Mouse (Mus musculus): ENCODE results near the gene Spred3. TPM values are rescaled to one million over a fixed set of nuclear protein-coding genes. Genes with fewer than 3 reads are reported as not detected.
"Not testable (repeated sequence)": the region's sequence is repeated elsewhere in the genome, so short reads cannot be mapped to it uniquely, and the experiment has no call there.

The Spred3 gene
- total RNA-seq (2014; rRNA removed; ENCODE audit: low replicate concordance) (2.7 and 4.7 TPM in 2 replicates), polyA plus RNA-seq (2015; fragmentation: Nextera tagmentation; extraction: Ambion mirVana) (0.80 and 1.00 TPM in 2 replicates)

DNA sequence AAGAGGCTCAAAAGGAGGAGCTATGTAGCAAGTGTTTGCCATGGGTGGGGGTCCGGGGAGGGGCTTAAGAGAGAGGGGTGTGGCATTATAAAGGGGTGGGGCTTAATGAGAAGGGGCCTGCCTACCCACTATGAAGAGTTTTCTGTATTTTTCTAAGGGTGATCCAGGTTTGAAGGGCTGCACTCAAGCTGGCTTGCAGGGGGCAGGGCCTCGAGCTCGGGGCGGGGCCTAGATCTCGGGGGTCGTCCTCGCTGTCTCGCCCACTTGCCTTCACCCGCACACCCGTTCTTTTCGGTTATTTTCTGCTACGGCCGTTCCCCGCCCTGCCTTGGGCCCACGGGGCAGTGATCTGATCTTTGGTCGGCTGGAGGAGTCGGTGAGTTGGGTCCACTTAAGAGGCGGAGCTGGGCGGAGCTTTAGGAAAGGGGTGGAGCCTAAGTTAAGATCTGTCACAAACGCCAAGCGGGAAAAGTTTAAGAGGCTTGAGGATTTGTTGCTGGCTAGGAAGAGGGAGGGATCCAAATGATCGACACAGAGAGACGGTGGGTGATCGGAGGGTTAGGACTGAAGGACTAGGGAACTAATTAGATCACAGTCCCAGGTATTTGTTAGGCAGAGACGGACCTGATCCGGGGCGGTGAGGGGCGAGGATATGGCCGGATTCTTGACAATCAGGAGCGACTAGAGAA, at the start of gene Spred3, which contains the start of gene Ggn:
Gene Spred3, minus strand, starts transcription at position 346 of the 689 bp plus-strand sequence.
Gene Ggn, plus strand, starts transcription at position 145 of the 689 bp plus-strand sequence.
- H3K27me3 ChIP-seq (ENCODE audit: control insufficient read depth, insufficient read depth, low read length), result peaks cover 50% of the 10 kb centered on the region
- TF ChIP-seq CTCF (IDR thresholded peaks at IDR 0.05; ENCODE audit: low read depth) (no peak), EP300 (IDR thresholded peaks at IDR 0.05; ENCODE audit: low read depth) (no peak)
- H3K4me3 ChIP-seq (ENCODE audit: low read depth, low read length), result peak within 1 kb of the TSS; percentile 59
- peaks cover 20% of the 10 kb centered on the region for H3K36me3 ChIP-seq (replicated peaks; ENCODE audit: control insufficient read depth, insufficient read depth, low read length)
- H3K4me2 ChIP-seq (ENCODE audit: low read depth, low read length), result peak within 1 kb of the TSS; percentile 66
- H3K9me3 ChIP-seq (replicated peaks; ENCODE audit: control insufficient read depth, low read length), result no peaks in the 10 kb centered on the region
- 1% methylated on average over 30 of the region's 30 CpGs for WGBS
- ATAC-seq (ENCODE audit: insufficient read depth, low read depth) (peak; percentile 40), DNase-seq (ENCODE audit: low spot score) (peak; percentile 59)
- H3K4me1 ChIP-seq (ENCODE audit: control insufficient read depth, insufficient read depth), result peaks cover 16% of the 10 kb centered on the region
- H3K9ac ChIP-seq (replicated peaks; ENCODE audit: low read depth, low read length), result peak within 1 kb of the TSS; percentile 24
- H3K27ac ChIP-seq (ENCODE audit: low read depth), result peak within 1 kb of the TSS; percentile 46

- Histone ChIP-seq H3K27me3 (ENCODE audit: control insufficient read depth, insufficient read depth, low read length) (peaks cover 16% of the 10 kb centered on the region), H3K4me3 (ENCODE audit: low read depth, low read length) (no peak overlapping the region), H3K36me3 (replicated peaks; ENCODE audit: control insufficient read depth, insufficient read depth, low read length) (no peaks in the 10 kb centered on the region), H3K27ac (ENCODE audit: low read depth) (no peak overlapping the region), H3K9ac (replicated peaks; ENCODE audit: low read depth, low read length) (no peak overlapping the region), H3K4me1 (ENCODE audit: control insufficient read depth, insufficient read depth) (peaks cover 6% of the 10 kb centered on the region), H3K4me2 (ENCODE audit: low read depth, low read length) (no peak overlapping the region), H3K9me3 (replicated peaks; ENCODE audit: control insufficient read depth, low read length) (peaks cover 30% of the 10 kb centered on the region; the same call in 1 of the 2 replicates)
- DNase-seq (ENCODE audit: low spot score) (no peak), ATAC-seq (ENCODE audit: insufficient read depth, low read depth) (no peak)
- TF ChIP-seq EP300 (IDR thresholded peaks at IDR 0.05; ENCODE audit: low read depth) (no peak), CTCF (IDR thresholded peaks at IDR 0.05; ENCODE audit: low read depth) (no peak)
- 50% methylated on average over 15 of the region's 15 CpGs for WGBS
These were observed 44.6 kb upstream of the Spred3 start for GRCm38 (mm10) chr7:29214846-29215245.

DNA sequence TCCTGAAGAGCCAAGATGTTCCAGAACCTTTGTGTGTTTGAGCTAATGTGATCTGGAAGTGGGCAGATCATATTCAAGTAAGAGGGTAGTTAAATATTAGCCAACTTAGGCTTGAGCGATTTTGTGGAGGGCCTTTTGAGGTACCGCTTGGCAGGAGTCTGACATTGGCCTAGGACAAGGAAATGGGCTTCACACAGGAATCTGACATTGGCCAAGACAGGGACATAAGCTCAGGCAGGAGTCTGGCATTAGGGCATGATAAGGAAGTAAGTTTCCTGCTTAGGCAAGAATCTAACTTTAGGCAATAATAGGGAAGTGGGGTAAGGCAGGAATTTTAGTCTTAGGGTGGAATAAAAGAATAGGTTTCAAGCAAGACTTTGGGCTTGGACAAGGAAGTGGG, 44.0 kb upstream of the Spred3 start:
- WGBS, result 66% methylated on average over 2 of the region's 2 CpGs
- TF ChIP-seq CTCF (IDR thresholded peaks at IDR 0.05; ENCODE audit: low read depth) (no peak), EP300 (IDR thresholded peaks at IDR 0.05; ENCODE audit: low read depth) (no peak)
- no peak overlapping the region for H3K27ac ChIP-seq (ENCODE audit: low read depth)
- H3K9ac ChIP-seq (replicated peaks; ENCODE audit: low read depth, low read length), result no peak overlapping the region
- H3K36me3 ChIP-seq (replicated peaks; ENCODE audit: control insufficient read depth, insufficient read depth, low read length), result no peaks in the 10 kb centered on the region
- DNase-seq (ENCODE audit: low spot score) (no peak), ATAC-seq (ENCODE audit: insufficient read depth, low read depth) (no peak)
- H3K4me1 ChIP-seq (ENCODE audit: control insufficient read depth, insufficient read depth), result peaks cover 6% of the 10 kb centered on the region
- no peak overlapping the region for H3K4me3 ChIP-seq (ENCODE audit: low read depth, low read length)
- no peak overlapping the region for H3K4me2 ChIP-seq (ENCODE audit: low read depth, low read length)
- peaks cover 16% of the 10 kb centered on the region for H3K27me3 ChIP-seq (ENCODE audit: control insufficient read depth, insufficient read depth, low read length)
- H3K9me3 ChIP-seq (replicated peaks; ENCODE audit: control insufficient read depth, low read length), result 0 out of 2 replicates have a peak, but pooled peaks cover 26% of the 10 kb centered on the region

- H3K4me3 ChIP-seq (ENCODE audit: low read depth, low read length), result no peak within 1 kb of the TSS
These were observed 43.5 kb upstream of the Spred3 start, which contains the start of gene Catsperg1 for GRCm38 (mm10) chr7:29213675-29214082. Catsperg1 (minus strand) TSS chr7:29214035.

GRCm38 (mm10) chr7:29212775-29213560, 42.8 kb upstream of the Spred3 start:
- ATAC-seq (ENCODE audit: insufficient read depth, low read depth); DNase-seq (ENCODE audit: low spot score); H3K4me2 ChIP-seq (ENCODE audit: low read depth, low read length); H3K4me1 ChIP-seq (ENCODE audit: control insufficient read depth, insufficient read depth); H3K9ac ChIP-seq (replicated peaks; ENCODE audit: low read depth, low read length); H3K27ac ChIP-seq (ENCODE audit: low read depth); H3K4me3 ChIP-seq (ENCODE audit: low read depth, low read length); H3K36me3 ChIP-seq (replicated peaks; ENCODE audit: control insufficient read depth, insufficient read depth, low read length): not testable (repeated sequence)
- peaks cover 16% of the 10 kb centered on the region for H3K27me3 ChIP-seq (ENCODE audit: control insufficient read depth, insufficient read depth, low read length)
- H3K9me3 ChIP-seq (replicated peaks; ENCODE audit: control insufficient read depth, low read length), result 0 out of 2 replicates have a peak, but pooled peaks cover 19% of the 10 kb centered on the region
- WGBS, result 30% methylated on average over 40 of the region's 40 CpGs

More at GRCm38 (mm10) chr7:29213675-29214082, 43.5 kb upstream of the Spred3 start, which contains the start of gene Catsperg1:
- Histone ChIP-seq H3K36me3 (replicated peaks; ENCODE audit: control insufficient read depth, insufficient read depth, low read length) (no peaks in the 10 kb centered on the region), H3K9ac (replicated peaks; ENCODE audit: low read depth, low read length) (no peak within 1 kb of the TSS), H3K9me3 (replicated peaks; ENCODE audit: control insufficient read depth, low read length) (0 out of 2 replicates have a peak, but pooled peaks cover 20% of the 10 kb centered on the region), H3K27me3 (ENCODE audit: control insufficient read depth, insufficient read depth, low read length) (peaks cover 16% of the 10 kb centered on the region), H3K27ac (ENCODE audit: low read depth) (no peak within 1 kb of the TSS), H3K4me1 (ENCODE audit: control insufficient read depth, insufficient read depth) (peaks cover 6% of the 10 kb centered on the region), H3K4me2 (ENCODE audit: low read depth, low read length) (no peak within 1 kb of the TSS)
- 11% methylated on average over 20 of the region's 20 CpGs for WGBS
- ATAC-seq (ENCODE audit: insufficient read depth, low read depth), result no peak
- DNase-seq (ENCODE audit: low spot score), result no peak
- no peak for TF ChIP-seq EP300 (IDR thresholded peaks at IDR 0.05; ENCODE audit: low read depth)
- TF ChIP-seq CTCF (IDR thresholded peaks at IDR 0.05; ENCODE audit: low read depth), result no peak

All from heart, postnatal 0 days (tissue).